Mouse (Mus musculus) G1E (cell line): ENCODE results near the gene Hnrnpa0. TPM values are rescaled to one million over a fixed set of nuclear protein-coding genes. Genes with fewer than 3 reads are reported as not detected.
A peak's percentile ranks its signal among the peaks of the same experiment; 100 is the strongest.

ENCODE experiments used
- ATAC-seq: 2 replicates; pipeline ENCODE4 v1.8.0; 2016; ENCODE audit warnings: mild to moderate bottlenecking; ENCODE audit not compliant: insufficient number of reproducible peaks, poor library complexity, low FRiP score, severe bottlenecking; ENCODE audit errors: extremely low read depth
- DNase-seq: peaks from one replicate; pipeline ENCODE4 v3.0.0; 2012; ENCODE audit warnings: low spot score
- H3K27me3 ChIP-seq: 2 replicates; pipeline ENCODE4 v1.6.1; 2012; ENCODE audit warnings: mild to moderate bottlenecking, low read length, inconsistent platforms; ENCODE audit not compliant: insufficient read depth
- H3K36me3 ChIP-seq: replicated peaks from 2 replicates; pipeline ENCODE3; 2012; ENCODE audit warnings: mild to moderate bottlenecking, inconsistent platforms
- H3K4me1 ChIP-seq: 2 replicates; pipeline ENCODE4 v1.6.1; 2012; ENCODE audit warnings: low read depth, low read length, inconsistent platforms, mixed read lengths; ENCODE audit not compliant: insufficient read depth
- H3K4me3 ChIP-seq: 2 replicates; pipeline ENCODE4 v1.5.1; 2012; ENCODE audit warnings: low read depth, mild to moderate bottlenecking, inconsistent platforms, low read length, moderate library complexity, mixed read lengths
- H3K9me3 ChIP-seq: replicated peaks from 2 replicates; pipeline ENCODE4 v1.6.1; 2012; ENCODE audit warnings: inconsistent platforms
- CTCF ChIP-seq: IDR thresholded peaks from 2 replicates; pipeline ENCODE4 v1.5.1; 2012; ENCODE audit warnings: low read depth, low read length, inconsistent platforms, mixed read lengths
- GATA1 ChIP-seq: IDR thresholded peaks from 2 replicates; pipeline ENCODE4 v1.6.1; 2012; ENCODE audit warnings: borderline replicate concordance, low read length, inconsistent platforms, mixed read lengths
- GATA2 ChIP-seq: IDR thresholded peaks from 2 replicates; pipeline ENCODE4 v1.6.1; 2012; ENCODE audit warnings: low read depth, low read length, inconsistent platforms, borderline replicate concordance
- POLR2AphosphoS5 ChIP-seq: IDR thresholded peaks from 2 replicates; pipeline ENCODE4 v1.6.1; 2012; ENCODE audit warnings: low read depth, low read length, inconsistent platforms; ENCODE audit not compliant: insufficient replicate concordance
- TAL1 ChIP-seq: conservative IDR thresholded peaks from 2 replicates; pipeline ENCODE4 v1.6.1; 2012; ENCODE audit warnings: low read depth, low read length, inconsistent platforms, mixed read lengths
- polyA plus RNA-seq: library from polyadenylated mRNA; stranded (reverse); fragments of >175 nt; gene quantifications from 2 replicates; pipeline ENCODE4 v1.2.3, GENCODE M21; 2012
- total RNA-seq, 2 experiments: library from RNA; stranded (forward) in 1 of 2; stranded (reverse) in 1 of 2; fragments of 200-1000 nt in 1 of 2; fragments of >200 nt in 1 of 2; fragmentation: Nextera tagmentation in 1 of 2; gene quantifications; 2 replicates each; pipeline ENCODE4 v1.2.3; 2014 to 2017

The Hnrnpa0 gene
- total and polyA plus RNA-seq, 3 experiments: 63.4 to 550 (median 78.5) TPM

DNA sequence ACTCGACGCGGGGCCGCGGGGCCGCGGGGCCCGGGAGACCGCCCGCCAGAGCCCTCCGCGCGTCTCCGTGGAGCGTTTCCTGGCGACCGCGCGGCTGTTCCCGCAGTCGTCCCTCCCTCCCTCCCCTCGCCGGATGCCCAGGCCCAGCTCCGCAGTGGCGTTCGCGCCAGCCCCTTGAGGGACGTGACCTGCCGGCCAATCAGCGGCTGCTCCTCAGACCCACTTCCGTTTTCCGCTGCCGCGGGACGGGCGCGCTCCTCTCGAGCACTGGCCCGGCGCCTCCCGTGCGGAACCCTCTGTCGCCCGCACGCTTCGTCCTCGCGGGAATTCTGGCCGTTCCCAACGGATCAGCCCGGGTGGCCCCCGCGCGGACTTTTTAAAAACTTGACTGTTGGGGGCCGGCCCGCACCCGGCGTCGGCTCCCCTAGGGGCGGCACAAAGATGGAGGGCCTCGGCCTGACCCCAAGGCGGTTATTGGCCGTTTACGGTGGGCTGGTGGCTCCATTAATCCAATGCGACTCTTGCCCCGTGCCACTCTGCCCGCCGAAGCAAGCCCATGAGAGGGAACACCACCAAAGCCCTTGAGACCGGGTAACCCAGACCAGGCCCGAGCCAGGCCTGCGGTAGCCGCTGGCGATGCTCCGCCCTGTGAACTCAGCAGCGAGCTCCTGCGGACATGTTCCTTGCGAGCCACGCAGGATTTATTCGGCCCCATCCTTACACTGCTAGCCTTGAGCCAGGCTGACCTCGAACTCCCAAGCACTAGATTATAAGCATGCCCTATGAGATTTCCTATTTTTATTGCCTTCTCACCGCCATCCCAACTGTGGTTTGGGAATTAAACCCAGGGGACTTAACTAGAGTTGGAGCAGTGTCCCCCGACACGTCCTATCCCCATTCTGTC is 664 bp upstream of the Hnrnpa0 start:
- ATAC-seq: peak; percentile 69
- TF ChIP-seq POLR2AphosphoS5: no peak
- TF ChIP-seq GATA1: no peak
- no peak for TF ChIP-seq TAL1
- no peak for TF ChIP-seq CTCF
- TF ChIP-seq GATA2: no peak
- H3K36me3 ChIP-seq: peaks cover 24% of the 10 kb centered on the region
- peak overlapping the region; percentile 98 for H3K4me3 ChIP-seq
- peak; percentile 99 for DNase-seq
- peaks cover 3% of the 10 kb centered on the region; the same call in 1 of the 2 replicates for H3K27me3 ChIP-seq
- peaks cover 34% of the 10 kb centered on the region for H3K4me1 ChIP-seq
- no peaks in the 10 kb centered on the region for H3K9me3 ChIP-seq

DNA sequence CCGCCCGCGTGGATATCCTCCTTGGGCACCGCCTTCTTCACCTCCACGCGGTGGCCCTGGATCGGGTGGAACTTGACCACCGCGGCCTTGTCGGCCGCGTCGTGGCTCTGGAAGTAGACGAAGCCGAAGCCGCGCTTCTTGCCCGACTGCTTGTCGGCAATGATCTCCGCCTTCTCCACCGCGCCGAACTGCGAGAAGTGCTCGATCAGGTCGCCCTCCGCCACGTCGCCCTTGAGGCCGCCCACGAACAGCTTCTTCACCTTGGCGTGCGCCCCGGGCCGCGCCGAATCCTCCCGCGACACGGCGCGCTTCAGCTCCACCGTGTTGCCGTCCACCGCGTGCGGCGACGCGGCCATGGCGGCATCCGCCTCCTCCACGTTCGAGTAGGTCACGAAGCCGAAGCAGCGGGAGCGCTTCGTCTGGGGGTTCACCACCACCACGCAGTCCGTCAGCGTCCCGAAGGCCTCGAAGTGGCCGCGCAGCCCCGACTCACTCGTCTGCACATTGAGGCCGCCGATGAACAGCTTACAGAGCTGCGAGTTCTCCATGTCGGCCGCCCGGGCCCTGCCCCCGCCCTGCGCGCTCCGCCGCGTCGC is 492 bp downstream of the Hnrnpa0 start:
- Histone ChIP-seq H3K4me3 (peak overlapping the region; percentile 98), H3K36me3 (peaks cover 26% of the 10 kb centered on the region), H3K9me3 (no peaks in the 10 kb centered on the region), H3K27me3 (no peaks in the 10 kb centered on the region), H3K4me1 (peaks cover 36% of the 10 kb centered on the region)
- DNase-seq: peak; percentile 28
- no peak for ATAC-seq
- TF ChIP-seq POLR2AphosphoS5: no peak
- no peak for TF ChIP-seq CTCF
- no peak for TF ChIP-seq GATA2
- TF ChIP-seq TAL1: no peak
- no peak for TF ChIP-seq GATA1

DNA sequence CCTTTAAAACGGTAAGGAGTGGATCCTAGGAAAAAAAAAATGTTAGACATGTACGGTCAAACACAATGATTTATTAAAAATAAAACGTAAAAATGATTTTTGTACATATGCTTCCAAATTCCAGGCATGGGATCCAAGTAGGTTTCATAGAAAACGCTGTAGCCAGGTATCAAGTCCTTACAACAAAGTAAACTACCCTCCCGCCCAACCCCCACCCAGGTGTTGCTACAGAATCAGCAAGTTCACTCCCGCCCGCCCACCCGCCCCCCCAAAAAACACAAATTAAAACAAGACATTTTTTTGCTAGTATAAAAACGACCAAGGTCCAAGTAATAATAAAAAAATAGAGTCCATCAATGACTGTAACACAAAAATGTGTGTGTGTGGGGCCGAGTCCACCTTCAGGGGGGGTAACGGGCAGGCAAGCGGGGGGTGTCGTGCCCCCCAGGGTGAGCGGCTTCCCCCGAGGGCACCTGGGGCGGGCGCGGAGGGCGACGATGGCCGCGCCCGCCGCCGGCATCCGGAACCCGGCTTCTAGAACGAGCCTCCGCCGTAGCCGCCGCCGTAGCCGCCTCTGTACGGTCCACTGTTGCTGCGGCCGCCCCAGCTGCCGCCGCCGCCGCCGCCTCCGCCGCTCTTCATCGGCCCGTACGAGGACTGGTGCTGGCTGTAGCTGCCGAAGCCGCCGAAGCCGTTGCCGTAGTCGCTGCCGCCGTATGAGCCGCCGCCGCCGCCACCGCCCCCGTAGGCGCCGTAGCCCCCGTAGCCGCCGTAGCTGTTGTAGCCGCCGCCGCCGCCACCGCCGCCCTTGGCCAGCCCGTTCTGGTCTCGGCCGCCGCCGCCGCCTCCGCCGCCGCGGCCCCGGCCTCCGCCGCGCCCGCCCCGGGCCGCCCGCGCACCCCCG is 1.2 kb downstream of the Hnrnpa0 start:
- Histone ChIP-seq H3K4me1 (peaks cover 36% of the 10 kb centered on the region), H3K27me3 (no peaks in the 10 kb centered on the region), H3K4me3 (peak overlapping the region; percentile 98), H3K36me3 (peaks cover 26% of the 10 kb centered on the region), H3K9me3 (no peaks in the 10 kb centered on the region)
- TF ChIP-seq POLR2AphosphoS5 (no peak), TAL1 (no peak), GATA2 (no peak), GATA1 (no peak), CTCF (no peak)
- no peak for ATAC-seq
- DNase-seq: no peak

DNA sequence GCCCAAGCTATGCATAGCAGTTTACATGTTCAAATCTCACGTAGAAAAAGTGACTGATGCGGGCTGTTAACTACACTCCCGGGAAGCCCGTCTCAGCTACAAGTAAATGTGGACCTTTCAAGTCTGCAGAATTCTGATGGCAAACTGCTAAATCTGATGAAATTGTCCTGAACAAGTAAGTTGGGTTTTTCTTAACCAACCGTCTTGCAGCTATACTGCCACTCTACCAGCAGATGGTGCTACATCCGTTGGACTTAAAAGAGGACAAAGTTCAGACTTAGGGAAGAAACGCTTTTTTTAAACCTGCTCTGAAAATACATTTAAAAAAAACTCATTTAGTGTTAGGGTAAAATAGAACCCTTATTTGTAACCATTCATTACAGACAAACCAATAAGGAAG is 2.2 kb downstream of the Hnrnpa0 start:
- TF ChIP-seq TAL1 (no peak), CTCF (peak; percentile 72)
- no peaks in the 10 kb centered on the region for H3K27me3 ChIP-seq
- DNase-seq (no peak), ATAC-seq (no peak)
- H3K9me3 ChIP-seq: no peaks in the 10 kb centered on the region
- H3K4me3 ChIP-seq: peak overlapping the region; percentile 98
- peaks cover 26% of the 10 kb centered on the region for H3K36me3 ChIP-seq
- peaks cover 29% of the 10 kb centered on the region for H3K4me1 ChIP-seq

DNA sequence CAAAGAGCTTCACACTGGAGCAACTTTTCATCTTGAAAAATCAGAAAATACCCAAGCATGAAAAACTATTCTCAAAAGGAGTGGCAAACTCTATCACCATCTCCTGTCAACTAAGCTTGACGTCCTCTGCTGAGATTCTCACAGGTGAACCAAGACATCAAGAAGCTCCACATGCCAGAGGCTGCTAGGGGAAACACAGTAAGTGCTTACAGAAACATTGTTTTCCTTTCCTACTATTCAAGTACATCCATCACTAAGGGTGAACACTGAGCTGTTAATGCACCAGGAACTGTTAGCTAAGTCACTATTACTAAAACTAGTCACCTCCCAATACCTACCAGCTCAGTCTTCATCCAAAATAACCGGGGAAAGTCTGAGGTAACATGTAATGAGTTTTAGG is 3.4 kb downstream of the Hnrnpa0 start:
- H3K36me3 ChIP-seq: peaks cover 26% of the 10 kb centered on the region
- no peaks in the 10 kb centered on the region for H3K27me3 ChIP-seq
- no peak overlapping the region; the same call in 1 of the 2 replicates for H3K4me3 ChIP-seq
- no peaks in the 10 kb centered on the region for H3K9me3 ChIP-seq
- ATAC-seq (no peak), DNase-seq (no peak)
- H3K4me1 ChIP-seq: peaks cover 27% of the 10 kb centered on the region
- TF ChIP-seq GATA2 (no peak), TAL1 (no peak), CTCF (no peak), POLR2AphosphoS5 (no peak), GATA1 (no peak)

DNA sequence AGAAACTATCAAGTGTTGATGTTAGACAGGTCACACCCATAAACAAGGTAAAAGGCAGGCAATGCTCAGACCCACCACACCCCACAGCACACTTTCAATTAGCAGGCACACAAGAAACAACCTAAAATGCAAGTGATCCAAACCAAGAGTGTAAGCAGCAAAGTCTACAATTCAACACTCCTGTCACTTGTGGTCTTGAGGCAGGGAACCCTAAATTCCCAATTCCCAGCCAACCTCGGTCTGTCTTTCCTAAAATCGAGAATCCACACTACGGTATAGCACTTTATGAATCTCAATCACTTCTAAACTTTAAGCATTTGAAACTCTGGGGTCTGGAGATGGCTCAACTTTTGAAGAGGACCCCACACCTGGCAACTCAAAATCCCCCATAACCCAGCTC is 4.1 kb downstream of the Hnrnpa0 start:
- TF ChIP-seq POLR2AphosphoS5: 0 out of 2 replicates have a peak, but pooled peaks have one; percentile 57
- no peak for TF ChIP-seq GATA2

More for the DNA sequence above, 4.1 kb downstream of the Hnrnpa0 start:
- Histone ChIP-seq H3K36me3 (peaks cover 26% of the 10 kb centered on the region), H3K9me3 (no peaks in the 10 kb centered on the region), H3K4me1 (peaks cover 20% of the 10 kb centered on the region), H3K4me3 (no peak overlapping the region), H3K27me3 (no peaks in the 10 kb centered on the region)
- ATAC-seq (no peak), DNase-seq (no peak)
